Mouse (Mus musculus): Measurements from ENCODE around the gene Rpl32.

The Rpl32 gene

GRCm38 (mm10) chr6:115821216-115821993 is 12.9 kb upstream of the Rpl32 start:
- in situ Hi-C loops (cut with MboI; ENCODE audit: low pct_unique_long_range_greater_than_20kb in 1 of 2, low sequenced_read_pairs in 2 of 2, unreplicated experiment in 1 of 2), result no loop called here

GRCm38 (mm10) chr6:115818129-115818528 is 9.6 kb upstream of the Rpl32 start:
- in situ Hi-C loops (cut with MboI; ENCODE audit: low pct_unique_long_range_greater_than_20kb in 1 of 2, low sequenced_read_pairs in 2 of 2, unreplicated experiment in 1 of 2), result no loop called here

GRCm38 (mm10) chr6:115815041-115815440 is 6.5 kb upstream of the Rpl32 start:
- in situ Hi-C loops (cut with MboI; ENCODE audit: low pct_unique_long_range_greater_than_20kb in 1 of 2, low sequenced_read_pairs in 2 of 2, unreplicated experiment in 1 of 2), result no loop called here

- in situ Hi-C loops (cut with MboI; ENCODE audit: low pct_unique_long_range_greater_than_20kb in 1 of 2, low sequenced_read_pairs in 2 of 2, unreplicated experiment in 1 of 2), result no loop called here
Measured at GRCm38 (mm10) chr6:115814104-115814503, 5.6 kb upstream of the Rpl32 start.

- in situ Hi-C loops (cut with MboI; ENCODE audit: low pct_unique_long_range_greater_than_20kb in 1 of 2, low sequenced_read_pairs in 2 of 2, unreplicated experiment in 1 of 2), result no loop called here
Measured at GRCm38 (mm10) chr6:115811606-115812005, 3.1 kb upstream of the Rpl32 start.

GRCm38 (mm10) chr6:115808196-115808487 is 405 bp downstream of the Rpl32 start:
- in situ Hi-C loops (cut with MboI; ENCODE audit: low pct_unique_long_range_greater_than_20kb in 1 of 2, low sequenced_read_pairs in 2 of 2, unreplicated experiment in 1 of 2), result no loop called here

- in situ Hi-C loops (cut with MboI; ENCODE audit: low pct_unique_long_range_greater_than_20kb in 1 of 2, low sequenced_read_pairs in 2 of 2, unreplicated experiment in 1 of 2), result no loop called here
Measured at GRCm38 (mm10) chr6:115807464-115808195, 917 bp downstream of the Rpl32 start.

GRCm38 (mm10) chr6:115804432-115805192 is 3.9 kb downstream of the Rpl32 start:
- in situ Hi-C loops (cut with MboI; ENCODE audit: low pct_unique_long_range_greater_than_20kb in 1 of 2, low sequenced_read_pairs in 2 of 2, unreplicated experiment in 1 of 2), result no loop called here

- in situ Hi-C loops (cut with MboI; ENCODE audit: low pct_unique_long_range_greater_than_20kb in 1 of 2, low sequenced_read_pairs in 2 of 2, unreplicated experiment in 1 of 2), result no loop called here
Measured at GRCm38 (mm10) chr6:115803541-115804382, 4.8 kb downstream of the Rpl32 start.

- in situ Hi-C loops (cut with MboI; ENCODE audit: low pct_unique_long_range_greater_than_20kb in 1 of 2, low sequenced_read_pairs in 2 of 2, unreplicated experiment in 1 of 2), result no loop called here
Measured at GRCm38 (mm10) chr6:115801811-115802210, 6.7 kb downstream of the Rpl32 start.

GRCm38 (mm10) chr6:115792691-115793215 is 15.8 kb downstream of the Rpl32 start:
- in situ Hi-C loops (cut with MboI; ENCODE audit: low pct_unique_long_range_greater_than_20kb in 1 of 2, low sequenced_read_pairs in 2 of 2, unreplicated experiment in 1 of 2), result no loop called here

GRCm38 (mm10) chr6:115791842-115792686 is 16.5 kb downstream of the Rpl32 start:
- in situ Hi-C loops (cut with MboI; ENCODE audit: low pct_unique_long_range_greater_than_20kb in 1 of 2, low sequenced_read_pairs in 2 of 2, unreplicated experiment in 1 of 2), result no loop called here

GRCm38 (mm10) chr6:115791016-115791415 is 17.5 kb downstream of the Rpl32 start:
- in situ Hi-C loops (cut with MboI; ENCODE audit: low pct_unique_long_range_greater_than_20kb in 1 of 2, low sequenced_read_pairs in 2 of 2, unreplicated experiment in 1 of 2), result no loop called here

- in situ Hi-C loops (cut with MboI; ENCODE audit: low pct_unique_long_range_greater_than_20kb in 1 of 2, low sequenced_read_pairs in 2 of 2, unreplicated experiment in 1 of 2), result loop anchor here in 1 of 2 experiments (10.0 kb wide), 1 partner anchor 158 kb away; no protein-coding TSS in a partner anchor
Measured at GRCm38 (mm10) chr6:115782781-115783180, 25.8 kb downstream of the Rpl32 start.

- in situ Hi-C loops (cut with MboI; ENCODE audit: low pct_unique_long_range_greater_than_20kb in 1 of 2, low sequenced_read_pairs in 2 of 2, unreplicated experiment in 1 of 2), result no loop called here
Measured at GRCm38 (mm10) chr6:115776363-115776762, 32.2 kb downstream of the Rpl32 start.

- in situ Hi-C loops (cut with MboI; ENCODE audit: low pct_unique_long_range_greater_than_20kb in 1 of 2, low sequenced_read_pairs in 2 of 2, unreplicated experiment in 1 of 2), result no loop called here
Measured at GRCm38 (mm10) chr6:115775838-115776237, 32.7 kb downstream of the Rpl32 start.

GRCm38 (mm10) chr6:115774501-115774921 is 34.0 kb downstream of the Rpl32 start, which contains the start of gene Cand2:
Cand2 (plus strand) TSS chr6:115774538.
- in situ Hi-C loops (cut with MboI; ENCODE audit: low pct_unique_long_range_greater_than_20kb in 1 of 2, low sequenced_read_pairs in 2 of 2, unreplicated experiment in 1 of 2), result no loop called here
